Mouse (Mus musculus): ENCODE measurements at regions not wholly inside any gene's neighbourhood (a gene's known extent, or its start where the extent isn't known, plus 50 kb on each side); places are given as distances from the start of the nearest gene placed in this dataset.

DNA sequence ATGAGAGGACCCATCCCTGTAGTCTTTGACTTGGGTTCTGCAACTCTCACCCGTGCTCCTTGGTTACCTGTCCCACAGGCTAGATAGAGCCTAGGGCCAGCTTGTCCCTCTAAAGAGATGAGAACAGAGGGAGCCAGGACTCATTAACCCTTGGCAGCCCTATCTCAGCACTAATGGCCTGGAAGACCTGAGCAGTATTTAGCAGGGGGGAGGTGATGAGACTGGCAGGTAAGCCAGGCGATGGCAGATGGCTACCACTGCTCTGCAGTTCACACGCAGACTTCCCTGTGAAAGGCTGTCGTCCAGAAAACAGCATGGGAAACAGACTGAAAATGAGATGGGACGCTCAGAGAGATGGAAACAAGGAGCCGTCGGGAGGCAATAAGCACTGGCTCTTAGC, 122.3 kb downstream of the Ngf start:
- TF ChIP-seq MAFK (IDR thresholded peaks at IDR 0.05; ENCODE audit: insufficient read depth, low read depth, low read length) (no peak), HCFC1 (IDR thresholded peaks at IDR 0.05; ENCODE audit: borderline replicate concordance, insufficient read depth, low read length) (no peak), ZC3H11A (IDR thresholded peaks at IDR 0.05; ENCODE audit: borderline replicate concordance, low read depth, low read length) (no peak), ZNF384 (IDR thresholded peaks at IDR 0.05; ENCODE audit: low read depth, low read length) (no peak), CHD2 (IDR thresholded peaks at IDR 0.05; ENCODE audit: low read depth, low read length) (no peak)

GRCm38 (mm10) chr3:102596944-102597551, 127.3 kb downstream of the Ngf start:
- H3K4me1 ChIP-seq (ENCODE audit: control insufficient read depth in 2 of 2, insufficient read depth in 2 of 2, low read length in 2 of 2, poor library complexity in 1 of 2) = no peaks in the 10 kb centered on the region
- no peak for DNase-seq (ENCODE audit: low read depth, low spot score)
- TF ChIP-seq ZNF384 (IDR thresholded peaks at IDR 0.05; ENCODE audit: low read depth, low read length) = no peak
- no peak overlapping the region for H3K9ac ChIP-seq (ENCODE audit: insufficient read depth, low read depth, low read length, poor library complexity, severe bottlenecking)
- H3K27ac ChIP-seq (ENCODE audit: insufficient read depth, low read depth, low read length, poor library complexity, severe bottlenecking) = no peak overlapping the region; the same call in 1 of the 2 replicates
- H3K36me3 ChIP-seq (ENCODE audit: control insufficient read depth, insufficient read depth, low read length, poor library complexity, severe bottlenecking) = no peaks in the 10 kb centered on the region
- in situ Hi-C loops (cut with MboI; ENCODE audit: low sequenced_read_pairs in 2 of 2, unreplicated experiment in 2 of 2) = no loop called here
- H3K9me3 ChIP-seq (ENCODE audit: control insufficient read depth, insufficient read depth, low read depth, low read length) = no peaks in the 10 kb centered on the region
- no peak overlapping the region for H3K4me3 ChIP-seq (ENCODE audit: insufficient read depth in 1 of 2, low read depth in 1 of 2, low read length in 2 of 2, poor library complexity in 1 of 2, severe bottlenecking in 1 of 2)

More for the DNA sequence above, 122.3 kb downstream of the Ngf start:
- no peak overlapping the region for H3K4me3 ChIP-seq (ENCODE audit: insufficient read depth in 1 of 2, low read depth in 1 of 2, low read length in 2 of 2, poor library complexity in 1 of 2, severe bottlenecking in 1 of 2)
- H3K36me3 ChIP-seq (ENCODE audit: control insufficient read depth, insufficient read depth, low read length, poor library complexity, severe bottlenecking) = no peaks in the 10 kb centered on the region
- no peaks in the 10 kb centered on the region for H3K9me3 ChIP-seq (ENCODE audit: control insufficient read depth, insufficient read depth, low read depth, low read length)
- DNase-seq (ENCODE audit: low read depth, low spot score) = no peak
- no peak overlapping the region for H3K9ac ChIP-seq (ENCODE audit: insufficient read depth, low read depth, low read length, poor library complexity, severe bottlenecking)
- H3K4me1 ChIP-seq (ENCODE audit: control insufficient read depth in 2 of 2, insufficient read depth in 2 of 2, low read length in 2 of 2, poor library complexity in 1 of 2) = no peaks in the 10 kb centered on the region
- in situ Hi-C loops (cut with MboI; ENCODE audit: low sequenced_read_pairs in 2 of 2, unreplicated experiment in 2 of 2) = no loop called here
- H3K27ac ChIP-seq (ENCODE audit: insufficient read depth, low read depth, low read length, poor library complexity, severe bottlenecking) = no peak overlapping the region

GRCm38 (mm10) chr3:102599061-102599460, 129.3 kb downstream of the Ngf start:
- Histone ChIP-seq H3K36me3 (ENCODE audit: control insufficient read depth, insufficient read depth, low read length, poor library complexity, severe bottlenecking) (no peaks in the 10 kb centered on the region), H3K9ac (ENCODE audit: insufficient read depth, low read depth, low read length, poor library complexity, severe bottlenecking) (no peak overlapping the region), H3K9me3 (ENCODE audit: control insufficient read depth, insufficient read depth, low read depth, low read length) (no peaks in the 10 kb centered on the region), H3K4me1 (ENCODE audit: control insufficient read depth in 2 of 2, insufficient read depth in 2 of 2, low read length in 2 of 2, poor library complexity in 1 of 2) (no peaks in the 10 kb centered on the region), H3K27ac (ENCODE audit: insufficient read depth, low read depth, low read length, poor library complexity, severe bottlenecking) (no peak overlapping the region), H3K4me3 (ENCODE audit: insufficient read depth in 1 of 2, low read depth in 1 of 2, low read length in 2 of 2, poor library complexity in 1 of 2, severe bottlenecking in 1 of 2) (no peak overlapping the region)
- TF ChIP-seq CHD2 (IDR thresholded peaks at IDR 0.05; ENCODE audit: low read depth, low read length) (no peak), HCFC1 (IDR thresholded peaks at IDR 0.05; ENCODE audit: borderline replicate concordance, insufficient read depth, low read length) (no peak), ZC3H11A (IDR thresholded peaks at IDR 0.05; ENCODE audit: borderline replicate concordance, low read depth, low read length) (no peak), ZNF384 (IDR thresholded peaks at IDR 0.05; ENCODE audit: low read depth, low read length) (no peak), MAFK (IDR thresholded peaks at IDR 0.05; ENCODE audit: insufficient read depth, low read depth, low read length) (no peak)
- in situ Hi-C loops (cut with MboI; ENCODE audit: low sequenced_read_pairs in 2 of 2, unreplicated experiment in 2 of 2) = no loop called here
- no peak for DNase-seq (ENCODE audit: low read depth, low spot score)

GRCm38 (mm10) chr3:102602766-102603165, 131.6 kb upstream of the Tspan2 start:
- peaks cover 5 to 6% of the 10 kb centered on the region in 2 experiments for H3K4me1 ChIP-seq (ENCODE audit: control insufficient read depth in 2 of 2, insufficient read depth in 2 of 2, low read length in 2 of 2, poor library complexity in 1 of 2)
- TF ChIP-seq ZNF384 (IDR thresholded peaks at IDR 0.05; ENCODE audit: low read depth, low read length) (no peak), MAFK (IDR thresholded peaks at IDR 0.05; ENCODE audit: insufficient read depth, low read depth, low read length) (no peak), ZC3H11A (IDR thresholded peaks at IDR 0.05; ENCODE audit: borderline replicate concordance, low read depth, low read length) (no peak), CHD2 (IDR thresholded peaks at IDR 0.05; ENCODE audit: low read depth, low read length) (no peak), HCFC1 (IDR thresholded peaks at IDR 0.05; ENCODE audit: borderline replicate concordance, insufficient read depth, low read length) (no peak)
- in situ Hi-C loops (cut with MboI; ENCODE audit: low sequenced_read_pairs in 2 of 2, unreplicated experiment in 2 of 2) = no loop called here
- no peak for DNase-seq (ENCODE audit: low read depth, low spot score)
- no peaks in the 10 kb centered on the region for H3K9me3 ChIP-seq (ENCODE audit: control insufficient read depth, insufficient read depth, low read depth, low read length)
- H3K4me3 ChIP-seq (ENCODE audit: insufficient read depth in 1 of 2, low read depth in 1 of 2, low read length in 2 of 2, poor library complexity in 1 of 2, severe bottlenecking in 1 of 2) = no peak overlapping the region
- no peak overlapping the region for H3K27ac ChIP-seq (ENCODE audit: insufficient read depth, low read depth, low read length, poor library complexity, severe bottlenecking)
- no peak overlapping the region for H3K9ac ChIP-seq (ENCODE audit: insufficient read depth, low read depth, low read length, poor library complexity, severe bottlenecking)
- no peaks in the 10 kb centered on the region for H3K36me3 ChIP-seq (ENCODE audit: control insufficient read depth, insufficient read depth, low read length, poor library complexity, severe bottlenecking)

DNA sequence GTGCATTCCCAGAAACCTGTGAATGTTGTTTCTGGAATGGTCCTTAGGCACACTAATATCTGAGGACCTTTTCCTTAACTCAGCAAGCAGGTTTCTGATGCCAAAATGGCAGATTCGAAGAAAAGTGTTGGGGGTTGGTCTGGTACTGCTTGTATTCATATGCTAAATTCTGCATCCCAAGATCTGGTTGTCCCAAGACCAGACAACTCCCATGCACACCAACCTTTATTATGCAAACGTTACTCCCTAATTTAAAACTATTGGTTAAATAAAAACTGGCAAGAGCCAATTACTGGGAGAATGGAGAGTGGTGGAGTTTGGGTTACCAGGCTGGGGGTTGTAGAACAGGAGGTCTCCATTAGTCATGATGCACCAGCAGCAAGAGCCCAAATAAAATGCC, 129.0 kb upstream of the Tspan2 start:
- no peak overlapping the region for H3K4me3 ChIP-seq (ENCODE audit: insufficient read depth in 1 of 2, low read depth in 1 of 2, low read length in 2 of 2, poor library complexity in 1 of 2, severe bottlenecking in 1 of 2)
- H3K36me3 ChIP-seq (ENCODE audit: control insufficient read depth, insufficient read depth, low read length, poor library complexity, severe bottlenecking) = no peaks in the 10 kb centered on the region
- peaks cover 5 to 6% of the 10 kb centered on the region in 2 experiments for H3K4me1 ChIP-seq (ENCODE audit: control insufficient read depth in 2 of 2, insufficient read depth in 2 of 2, low read length in 2 of 2, poor library complexity in 1 of 2)
- H3K9me3 ChIP-seq (ENCODE audit: control insufficient read depth, insufficient read depth, low read depth, low read length) = no peaks in the 10 kb centered on the region
- peak overlapping the region; percentile 17; the same call in 1 of the 2 replicates for H3K27ac ChIP-seq (ENCODE audit: insufficient read depth, low read depth, low read length, poor library complexity, severe bottlenecking)
- TF ChIP-seq CHD2 (IDR thresholded peaks at IDR 0.05; ENCODE audit: low read depth, low read length) = no peak
- TF ChIP-seq ZC3H11A (IDR thresholded peaks at IDR 0.05; ENCODE audit: borderline replicate concordance, low read depth, low read length) = no peak
- no peak for TF ChIP-seq MAFK (IDR thresholded peaks at IDR 0.05; ENCODE audit: insufficient read depth, low read depth, low read length)
- no peak overlapping the region for H3K9ac ChIP-seq (ENCODE audit: insufficient read depth, low read depth, low read length, poor library complexity, severe bottlenecking)
- in situ Hi-C loops (cut with MboI; ENCODE audit: low sequenced_read_pairs in 2 of 2, unreplicated experiment in 2 of 2) = no loop called here
- DNase-seq (ENCODE audit: low read depth, low spot score) = peak; percentile 31

Measured in ES-E14 (cell line).